Mouse (Mus musculus) cerebellum, adult (tissue): ENCODE data around the gene Rfesd.

Experiments
- ATAC-seq: cut with Nextera tagmentation; 2 replicates; pipeline ENCODE4 v1.9.2; 2017; ENCODE audit warnings: mild to moderate bottlenecking, moderate library complexity, mixed read lengths; ENCODE audit not compliant: insufficient number of reproducible peaks, low FRiP score, low TSS enrichment

The Rfesd gene

DNA sequence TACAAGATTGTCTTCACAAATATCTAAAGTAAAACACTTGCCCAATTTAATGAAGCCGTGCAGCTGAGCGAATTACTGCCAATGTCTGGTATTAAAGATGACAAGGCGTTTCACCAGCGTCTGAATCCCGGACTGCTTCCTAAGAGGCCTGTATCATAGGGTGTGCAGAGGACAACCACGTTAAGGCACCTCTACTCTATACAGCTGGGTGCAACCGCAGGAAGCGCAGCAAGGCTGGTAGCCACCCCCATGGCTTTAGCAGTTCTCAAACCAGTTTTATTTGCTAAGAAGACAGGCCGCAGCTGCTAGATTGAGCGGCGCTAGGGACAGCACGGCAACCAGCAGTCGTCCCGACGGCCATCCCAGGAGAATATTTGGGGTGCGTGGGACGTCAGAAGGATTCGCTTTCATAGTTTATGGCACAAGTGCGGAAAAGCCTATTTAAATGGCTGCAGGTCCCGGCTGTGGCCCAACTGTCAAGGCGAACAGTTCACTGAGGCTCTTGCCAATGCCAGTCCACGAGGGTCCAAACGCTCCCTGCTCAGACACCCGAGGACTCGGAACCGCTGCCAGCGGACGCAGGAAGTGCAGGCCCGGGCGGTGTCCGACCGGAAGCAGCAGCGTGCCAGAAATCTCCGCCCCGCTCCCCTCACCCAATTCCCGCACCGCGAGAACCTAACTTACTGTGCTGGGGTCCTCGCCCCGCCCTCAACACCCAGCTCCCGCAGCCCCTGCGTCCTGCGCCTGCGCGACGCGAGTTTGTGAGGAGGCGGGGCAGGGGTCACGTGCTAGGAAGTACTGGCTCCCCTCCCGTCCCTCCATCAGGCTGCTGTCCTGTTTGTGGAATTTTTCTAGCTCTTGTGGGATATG lies at the start of gene Rfesd:
Rfesd (minus strand) TSS at position 746 of the 870 bp plus-strand sequence.
- peak; percentile 94 for ATAC-seq

DNA sequence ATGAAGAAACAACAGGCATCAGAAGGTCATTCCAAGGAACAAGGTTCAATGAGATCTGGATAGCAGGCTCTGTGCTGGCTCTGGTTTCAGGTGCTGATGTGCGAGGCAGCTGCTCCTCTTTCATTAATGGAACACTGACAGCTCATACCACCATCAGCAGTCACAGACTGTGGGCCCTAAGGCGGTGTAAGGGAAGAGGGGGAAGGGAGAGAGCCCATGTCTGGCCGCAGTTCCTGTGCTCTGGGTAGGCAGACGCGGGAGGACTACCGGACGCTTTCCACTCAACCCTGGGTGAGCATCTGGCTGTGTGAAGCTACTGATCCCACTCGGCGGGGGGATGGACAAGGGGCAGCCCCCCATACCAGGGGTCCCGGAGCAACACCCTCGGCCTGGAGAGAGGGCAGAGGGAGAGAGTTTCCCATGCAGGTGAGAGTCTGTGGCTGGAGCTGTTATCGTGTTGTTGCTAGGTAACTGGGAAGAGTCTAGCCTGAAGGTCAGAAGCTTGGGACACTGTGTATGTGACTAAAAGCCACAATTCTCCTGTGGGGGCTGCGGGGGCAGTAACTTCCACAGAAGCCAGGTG lies 45.9 kb upstream of the Rfesd start:
- no peak for ATAC-seq

DNA sequence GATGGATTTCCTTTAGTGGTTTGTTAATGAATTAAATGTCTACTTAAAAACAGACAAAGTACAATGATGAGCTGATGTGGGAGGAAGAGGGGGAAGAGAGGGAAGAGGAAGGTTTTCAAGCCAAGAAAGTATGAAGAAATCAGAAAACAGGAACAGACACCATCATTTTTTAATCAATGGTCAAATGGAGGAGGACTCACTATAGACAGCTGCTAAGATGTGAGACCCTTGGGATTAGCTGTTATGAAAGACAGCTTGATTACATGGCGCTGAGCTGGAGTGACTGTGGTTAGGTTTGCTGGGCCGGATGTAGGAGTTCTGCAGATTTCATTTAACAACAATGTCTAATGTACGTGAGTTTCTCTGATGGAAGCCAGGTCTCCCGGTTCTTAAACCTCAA lies 45.0 kb upstream of the Rfesd start:
- ATAC-seq = no peak

DNA sequence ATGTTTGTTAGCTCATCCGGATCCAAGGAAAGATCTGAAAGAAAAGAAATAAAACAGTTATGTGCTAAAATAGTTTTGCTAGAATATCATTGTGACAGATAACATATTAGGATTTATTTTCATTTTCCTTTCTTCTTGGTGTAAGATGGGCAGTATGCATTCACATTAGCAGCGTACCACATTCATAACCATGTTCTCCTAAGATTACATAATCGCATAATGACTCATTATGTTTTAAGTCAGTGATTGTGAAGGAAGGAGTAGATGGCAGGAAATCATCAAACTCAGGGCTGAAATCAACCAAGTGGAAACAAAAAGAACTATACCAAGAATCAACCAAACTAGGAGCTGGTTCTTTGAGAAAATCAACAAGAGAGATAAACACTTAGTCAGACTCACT lies 44.0 kb upstream of the Rfesd start:
- ATAC-seq = no peak

GRCm38 (mm10) chr13:76062126-76062525 lies 43.6 kb upstream of the Rfesd start:
- ATAC-seq = no peak

- no peak for ATAC-seq
Observed at GRCm38 (mm10) chr13:76059591-76059990, 41.1 kb upstream of the Rfesd start.

- no peak for ATAC-seq
Observed at GRCm38 (mm10) chr13:76057267-76058069, 38.9 kb upstream of the Rfesd start.

DNA sequence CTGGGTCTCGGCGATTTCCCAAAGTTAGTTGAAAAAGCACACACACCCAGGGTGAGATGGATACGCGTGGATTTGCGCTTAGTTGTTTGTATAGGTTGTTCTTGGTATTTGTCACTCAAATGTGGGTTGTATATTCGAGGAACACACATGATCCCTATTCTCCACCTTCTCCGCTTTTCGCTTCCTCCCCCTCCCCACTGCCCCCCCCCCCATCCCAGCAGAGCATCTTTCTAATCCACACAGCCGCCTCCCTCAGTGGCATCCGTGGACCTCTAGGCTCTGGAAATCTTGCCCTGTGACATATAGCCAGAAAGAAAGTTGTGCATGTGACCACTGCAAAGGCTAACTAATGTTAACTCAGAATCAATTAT lies 38.4 kb upstream of the Rfesd start, which contains the start of gene Gpr150:
Gpr150 (minus strand) TSS at position 101 of the 371 bp plus-strand sequence.
- ATAC-seq = no peak

- peak; percentile 76 for ATAC-seq
Observed at GRCm38 (mm10) chr13:76056261-76056724, 37.8 kb upstream of the Rfesd start.

- peak; percentile 67 for ATAC-seq
Observed at GRCm38 (mm10) chr13:76055391-76056232, 37.1 kb upstream of the Rfesd start.

DNA sequence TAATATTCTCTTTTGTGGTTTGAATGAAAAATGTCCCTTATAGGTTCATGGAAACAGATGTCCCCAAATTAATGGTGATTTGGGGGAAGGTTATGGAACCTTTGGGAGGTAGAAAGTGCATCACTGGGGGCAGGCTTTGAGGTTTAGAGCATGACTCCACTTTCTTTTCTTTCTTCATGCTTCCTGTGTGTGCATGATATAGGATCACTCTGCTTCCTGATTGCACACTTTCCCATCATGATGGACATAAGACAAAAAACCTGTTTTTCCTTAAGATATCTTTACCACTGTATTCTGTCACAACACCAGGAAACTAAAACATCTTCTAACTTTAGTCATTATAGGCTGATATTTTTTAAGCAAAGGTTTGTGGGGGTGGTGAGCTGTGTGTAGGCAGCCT lies 26.5 kb upstream of the Rfesd start:
- ATAC-seq = no peak

DNA sequence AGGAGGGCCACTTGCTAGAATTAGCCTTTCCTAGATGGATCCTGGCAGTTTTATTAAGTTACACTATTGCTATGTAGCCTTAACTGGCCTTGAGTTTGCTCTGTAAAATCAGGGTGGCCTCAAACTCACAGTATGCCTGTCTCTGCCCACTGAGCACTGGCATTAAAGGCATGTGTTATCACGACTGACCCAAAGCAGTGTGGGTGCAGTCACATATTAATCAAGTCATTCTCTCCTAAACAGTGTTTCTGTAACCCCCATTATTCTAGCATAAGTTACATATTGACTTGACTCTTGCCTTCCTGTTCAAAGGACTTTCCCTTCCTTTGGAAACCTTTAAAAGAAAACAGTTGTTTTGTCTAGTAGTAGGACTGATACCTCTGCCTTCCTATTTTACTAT lies 23.9 kb upstream of the Rfesd start:
- ATAC-seq = no peak

DNA sequence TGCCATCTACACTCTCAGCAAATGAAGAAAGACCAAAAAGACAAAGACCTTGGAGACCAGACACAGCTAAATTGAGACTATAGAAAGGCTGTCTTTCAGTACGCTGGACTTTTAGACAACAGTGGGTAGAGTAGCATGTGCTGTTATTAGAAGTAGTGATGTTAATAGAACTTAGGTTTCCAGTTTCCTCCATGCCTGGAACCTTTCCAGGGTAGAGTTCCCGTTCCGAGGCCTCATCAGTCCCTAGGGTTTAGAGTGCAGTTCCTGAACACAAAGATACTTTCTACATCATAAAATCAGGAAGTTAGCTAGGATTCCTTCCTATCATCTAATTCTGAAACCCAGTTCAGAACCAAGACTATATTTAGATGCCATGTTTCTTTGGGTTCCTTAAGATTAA lies 6.1 kb upstream of the Rfesd start:
- ATAC-seq = no peak

DNA sequence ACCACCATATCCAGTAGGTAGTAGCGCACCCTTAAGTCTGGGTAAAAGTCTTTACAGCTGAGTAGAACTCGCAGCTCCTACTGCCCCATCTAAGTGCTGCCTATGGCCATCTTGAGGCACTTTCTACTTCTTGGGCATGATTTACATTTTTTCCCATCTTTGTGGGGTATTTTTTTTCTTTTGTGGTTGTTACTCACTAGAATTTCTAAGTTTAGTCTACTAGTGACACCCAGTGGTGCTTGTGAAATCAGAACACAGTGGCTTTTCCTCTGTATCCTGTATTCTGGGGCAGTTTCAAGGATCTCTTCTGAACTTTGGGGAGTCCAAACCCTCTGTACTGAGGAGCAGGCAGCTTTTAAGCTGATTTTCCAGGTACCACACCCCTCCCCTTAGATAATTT lies 3.3 kb upstream of the Rfesd start:
- ATAC-seq = no peak

- ATAC-seq = peak; percentile 59
Observed at GRCm38 (mm10) chr13:76018844-76019400, 403 bp upstream of the Rfesd start.

GRCm38 (mm10) chr13:76017465-76017864 lies 1.1 kb downstream of the Rfesd start:
- ATAC-seq = no peak

GRCm38 (mm10) chr13:76014511-76014910 lies 4.0 kb downstream of the Rfesd start:
- no peak for ATAC-seq

DNA sequence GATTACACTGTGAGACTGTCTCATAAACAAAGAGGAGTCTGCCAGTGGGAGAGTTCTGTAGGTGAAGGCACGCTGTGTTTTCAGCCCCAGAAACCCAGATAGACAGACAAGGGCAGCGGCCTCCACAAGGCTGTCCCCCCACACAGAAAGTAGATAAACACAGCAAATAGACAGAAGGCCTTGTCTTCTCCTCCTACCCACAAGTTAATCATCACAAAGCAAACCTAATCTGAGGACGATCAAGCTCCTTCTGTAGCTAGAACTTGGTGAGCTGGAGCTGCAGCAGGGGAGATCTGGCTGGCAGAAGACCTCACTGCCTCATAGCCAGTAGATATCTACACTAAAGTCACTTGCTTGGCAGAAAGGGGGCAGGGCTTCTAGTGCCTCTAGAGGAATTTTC lies 15.2 kb downstream of the Rfesd start:
- ATAC-seq = no peak

GRCm38 (mm10) chr13:75992169-75993028 lies 26.1 kb downstream of the Rfesd start:
- 0 out of 2 replicates have a peak, but pooled peaks have one; percentile 10 for ATAC-seq
